Mouse (Mus musculus) natural killer cell, adult 2 months (primary cell): ENCODE measurements at regions not wholly inside any gene's neighbourhood (a gene's known extent, or its start where the extent isn't known, plus 50 kb on each side); places are given as distances from the start of the nearest gene placed in this dataset.

ENCODE experiments used
- DNase-seq, 2 experiments: peaks; one replicate each; pipeline ENCODE4 v3.0.0; 2022; ENCODE audit warnings: low spot score in 2 of 2

DNA sequence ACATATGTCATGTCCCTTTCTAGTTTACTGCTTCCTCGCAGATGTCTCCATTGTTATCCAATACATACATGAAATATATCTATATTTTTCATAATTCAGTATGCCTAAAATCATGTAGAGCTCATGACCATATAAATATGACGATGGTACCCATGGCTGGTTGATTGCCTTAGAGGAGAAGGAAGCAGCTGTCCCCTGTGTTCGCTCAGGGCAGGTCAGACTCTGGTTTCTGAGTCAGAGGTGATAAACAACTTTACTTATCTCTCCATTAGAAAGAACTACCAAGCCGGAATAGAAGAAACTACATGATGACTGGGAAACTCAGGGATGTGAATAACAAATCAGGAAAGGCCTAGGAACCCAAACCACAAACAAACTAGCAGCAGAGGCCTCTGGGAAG, 307.6 kb downstream of the Sox4 start:
- no peak for DNase-seq

DNA sequence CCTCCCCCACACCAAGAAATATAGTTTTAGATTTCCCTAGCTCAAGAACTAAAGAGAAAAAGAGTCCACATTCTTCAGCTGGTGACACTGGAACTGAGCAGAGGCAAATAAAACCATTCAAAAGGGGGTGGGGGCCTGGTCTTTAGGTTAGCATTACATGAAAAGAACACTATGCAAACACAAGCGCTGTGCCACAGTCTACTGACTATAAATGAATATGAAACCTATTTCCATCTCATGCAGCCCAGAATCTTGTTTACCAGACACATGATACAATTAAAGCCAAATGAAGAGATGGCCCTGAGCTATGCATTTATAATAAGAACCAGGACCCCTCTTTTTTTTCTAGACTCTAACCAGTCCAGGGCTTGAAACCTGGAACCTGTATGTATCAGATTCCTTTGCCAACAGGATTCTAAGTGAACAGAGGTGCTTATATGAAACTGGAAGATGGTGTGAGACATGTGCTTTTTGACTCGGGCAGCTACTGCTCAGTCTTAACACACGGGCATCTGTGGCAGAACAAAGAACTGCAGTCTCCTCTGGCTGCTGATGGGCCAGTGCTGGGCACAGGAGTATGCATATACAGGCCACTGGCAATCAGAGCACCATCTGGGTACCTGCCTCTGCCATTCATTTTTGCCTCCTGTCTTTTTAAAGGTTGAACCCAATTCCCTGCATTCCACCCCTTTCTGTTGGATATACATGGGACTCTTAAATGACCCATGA, 308.5 kb downstream of the Sox4 start:
- no peak for DNase-seq

DNA sequence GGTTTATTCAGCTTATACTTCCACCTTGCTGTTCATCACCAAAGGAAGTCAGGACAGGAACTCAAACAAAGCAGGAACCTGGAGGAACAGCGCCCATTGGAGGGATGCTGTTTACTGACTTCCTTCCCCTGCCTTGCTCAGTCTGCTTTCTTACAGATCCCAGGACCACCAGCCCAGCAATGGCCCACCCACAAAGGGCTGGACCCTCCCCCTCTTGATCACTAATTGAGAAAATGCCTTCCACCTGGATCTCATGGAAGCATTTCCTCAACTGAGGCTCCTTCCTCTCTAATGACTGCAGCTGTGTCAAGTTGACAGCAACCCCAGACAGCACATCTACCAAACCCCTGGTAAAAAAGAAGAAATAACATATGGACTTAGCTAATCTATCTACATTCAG, 312.7 kb downstream of the Sox4 start:
- no peak for DNase-seq

- DNase-seq: no peak
These were observed 318.1 kb downstream of the Sox4 start for GRCm38 (mm10) chr13:28635230-28635950.

DNA sequence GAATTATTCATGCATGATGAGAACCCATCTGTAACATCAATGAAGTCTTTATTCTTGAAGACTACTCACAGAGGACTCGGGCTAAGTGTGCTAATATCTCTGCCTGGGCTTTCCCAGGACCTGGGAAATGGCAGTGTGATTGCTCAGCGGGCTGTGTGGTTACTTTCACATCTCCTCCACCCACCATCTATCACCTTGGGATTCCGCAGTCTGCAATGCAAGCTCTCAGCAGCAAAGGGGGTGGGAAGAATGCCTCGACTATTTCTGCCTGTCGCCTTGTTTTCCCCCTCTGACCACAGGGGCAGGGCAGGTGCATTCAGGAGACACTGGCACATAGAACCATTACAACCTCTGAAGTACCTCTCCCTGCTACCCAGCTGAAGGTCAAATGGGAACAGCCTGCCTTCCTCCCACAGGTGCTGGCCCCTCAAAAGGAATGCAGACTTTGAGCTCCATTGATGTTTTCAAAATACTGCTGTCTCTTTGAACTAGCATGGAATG, 319.9 kb downstream of the Sox4 start:
- DNase-seq: no peak

GRCm38 (mm10) chr13:28629431-28630331, 323.8 kb downstream of the Sox4 start:
- DNase-seq: no peak

- no peak for DNase-seq
These were observed 324.8 kb downstream of the Sox4 start for GRCm38 (mm10) chr13:28628751-28629150.

DNA sequence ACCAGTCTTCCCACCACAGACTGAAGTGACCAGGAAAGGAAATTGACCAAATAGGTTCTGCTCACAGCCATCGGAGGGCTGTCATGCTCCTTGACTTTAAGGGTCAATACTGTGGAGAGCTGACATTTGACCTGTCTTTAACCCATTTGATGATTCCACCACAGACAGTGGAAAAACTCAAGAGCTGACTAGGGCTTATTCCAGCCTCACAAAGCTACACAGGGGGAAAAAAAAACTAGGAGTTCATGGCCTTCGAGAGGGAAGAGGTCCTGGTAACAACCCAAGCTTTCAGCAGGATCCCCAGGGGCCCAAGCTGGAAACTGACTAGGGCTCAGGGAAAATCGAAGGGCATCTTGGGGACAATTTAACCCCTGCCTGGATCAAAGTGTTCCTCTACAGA, 334.6 kb downstream of the Sox4 start:
- no peak for DNase-seq

DNA sequence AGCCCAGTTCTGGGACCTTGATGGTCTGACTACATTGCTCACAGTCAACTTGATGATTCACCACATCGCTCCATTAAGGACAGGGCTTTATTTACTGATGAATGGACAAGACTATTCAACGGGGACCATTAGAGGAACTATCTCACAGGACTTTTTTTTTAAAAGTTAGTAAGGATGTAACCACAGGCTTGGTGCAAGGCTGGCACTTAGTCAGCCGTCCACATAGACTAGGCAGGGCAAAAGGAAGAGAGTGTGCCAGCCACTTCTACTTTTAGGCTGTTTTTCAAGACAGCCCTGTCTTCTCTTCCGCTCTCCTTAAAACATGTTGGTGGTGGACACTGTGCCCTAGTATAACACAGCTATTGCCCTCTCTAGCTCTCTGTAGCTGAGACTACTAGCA, 336.0 kb downstream of the Sox4 start:
- DNase-seq: no peak

DNA sequence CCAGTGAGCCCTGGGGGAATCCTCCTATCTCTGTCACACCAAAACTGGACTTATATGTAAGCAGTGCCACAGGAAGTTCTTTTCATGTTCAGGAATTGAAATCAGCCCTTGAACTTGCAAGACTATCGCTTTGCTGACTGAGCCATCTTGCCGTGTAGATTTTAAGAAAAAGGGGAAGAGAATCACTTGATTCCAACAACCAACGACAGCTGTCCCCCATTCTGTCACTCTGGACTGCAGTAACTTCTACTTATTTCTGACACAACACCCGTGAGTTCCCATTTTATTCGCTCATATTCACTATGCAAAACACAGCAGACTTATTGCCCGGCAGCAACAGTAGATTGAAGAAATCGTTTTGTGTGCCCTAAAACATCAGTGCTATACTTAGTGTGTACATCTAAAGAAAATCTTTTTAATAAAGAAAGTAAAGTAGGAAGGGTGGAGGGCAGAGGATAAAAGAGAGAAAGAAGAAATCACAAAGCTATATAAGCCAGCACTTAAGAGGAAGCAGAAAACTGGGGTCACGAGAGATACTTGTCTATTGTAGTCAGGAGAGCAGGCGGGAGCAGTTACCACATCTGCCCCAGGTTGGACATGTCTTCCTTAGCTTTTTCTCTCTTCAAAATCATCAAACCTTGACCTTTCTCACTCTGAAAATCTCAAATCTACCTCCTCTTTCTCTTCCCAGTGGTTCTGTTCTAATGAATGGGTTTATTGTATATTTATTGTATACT, 336.7 kb downstream of the Sox4 start:
- DNase-seq: no peak

- DNase-seq: no peak
These were observed 345.9 kb downstream of the Sox4 start for GRCm38 (mm10) chr13:28607551-28608114.

- DNase-seq: no peak
These were observed 346.9 kb downstream of the Sox4 start for GRCm38 (mm10) chr13:28606651-28607050.

DNA sequence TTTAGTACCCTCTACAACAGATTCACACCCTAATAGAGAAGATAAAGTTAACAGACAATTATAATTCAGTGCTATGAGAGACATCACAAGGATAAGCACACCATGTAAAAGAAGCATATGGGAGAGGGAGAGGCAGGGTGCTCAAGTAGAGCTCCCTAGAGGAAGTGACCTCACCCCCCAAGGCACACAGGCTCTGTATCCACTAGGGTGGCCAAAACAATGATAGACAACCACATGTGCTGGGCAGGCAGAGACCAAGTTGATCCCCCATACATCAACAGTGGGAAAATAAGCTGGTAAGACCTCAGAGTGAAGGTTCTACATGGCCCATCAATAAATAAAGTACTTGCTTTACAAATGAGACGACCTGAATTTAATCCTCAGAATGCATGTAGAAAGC, 347.7 kb downstream of the Sox4 start:
- no peak for DNase-seq

DNA sequence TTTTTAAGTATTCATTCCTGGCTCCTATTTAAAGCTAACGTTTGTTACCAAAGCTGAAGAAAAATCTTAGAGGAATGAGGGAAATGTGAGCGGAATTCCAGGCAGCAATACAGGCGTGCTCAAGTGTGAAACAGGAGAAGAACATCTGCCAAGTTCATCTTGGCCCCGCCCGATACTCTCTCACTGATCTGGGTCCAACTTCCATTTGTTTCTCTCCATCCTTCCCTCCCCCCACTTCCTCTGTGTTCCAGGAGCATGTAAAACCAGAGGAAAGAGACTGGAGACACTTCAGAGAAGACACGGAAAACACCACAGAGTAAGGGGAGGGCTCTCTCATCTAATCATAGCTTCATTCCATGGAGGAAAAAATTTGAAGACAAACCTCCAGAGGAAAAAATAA, 346.7 kb downstream of the Gm11361 start:
- no peak for DNase-seq

DNA sequence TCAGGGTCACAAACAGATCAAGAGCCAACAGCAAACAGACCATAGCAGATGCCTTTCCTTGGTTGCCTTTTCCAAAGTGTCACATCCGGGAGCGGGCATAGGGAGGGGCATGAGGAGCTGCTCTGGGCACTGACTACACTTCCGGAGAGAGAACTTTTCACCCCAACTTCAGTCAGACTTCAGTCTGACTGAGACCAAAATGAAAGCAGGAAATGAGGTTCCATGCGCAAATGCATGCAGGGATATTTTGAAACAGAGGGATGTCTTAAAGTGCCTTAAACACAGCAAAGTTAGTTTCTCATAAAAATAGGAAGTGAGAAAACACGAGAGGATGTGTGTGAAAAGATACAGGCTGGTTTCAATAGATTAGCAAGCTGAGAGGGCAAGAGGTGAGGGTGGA, 343.5 kb downstream of the Gm11361 start:
- peak; percentile 6 to 23 for DNase-seq

- DNase-seq: no peak
These were observed 339.0 kb downstream of the Gm11361 start for GRCm38 (mm10) chr13:28596367-28596766.

- DNase-seq: no peak
These were observed 334.8 kb downstream of the Gm11361 start for GRCm38 (mm10) chr13:28592176-28592575.

GRCm38 (mm10) chr13:28587977-28588376, 330.6 kb downstream of the Gm11361 start:
- no peak for DNase-seq

DNA sequence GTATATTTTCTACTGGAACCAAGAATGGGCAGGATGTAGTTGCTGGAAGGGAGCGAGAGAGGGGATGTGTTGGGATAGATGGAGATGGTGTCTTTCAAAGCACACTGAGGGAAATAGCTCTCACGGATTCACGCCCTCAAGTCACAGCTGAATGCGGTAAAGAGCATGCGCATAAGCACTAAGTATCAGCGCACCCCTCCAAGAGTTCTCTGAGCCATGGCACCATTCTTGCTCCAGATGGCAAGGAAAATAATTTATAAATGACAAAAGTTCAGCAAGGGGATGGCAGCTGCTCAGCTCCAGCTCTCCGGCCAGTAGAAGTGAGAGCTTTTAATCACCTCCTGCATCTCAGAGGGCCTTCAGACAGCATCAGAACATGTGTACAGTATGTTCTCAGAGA, 329.4 kb downstream of the Gm11361 start:
- no peak for DNase-seq

GRCm38 (mm10) chr13:28586140-28586539, 328.8 kb downstream of the Gm11361 start:
- no peak for DNase-seq

- DNase-seq: no peak
These were observed 326.3 kb downstream of the Gm11361 start for GRCm38 (mm10) chr13:28583617-28584016.
